Mouse (Mus musculus) mouse embryonic stem cell (cell line): ENCODE data around the gene Esyt1.
"Not testable (repeated sequence)": the region's sequence is repeated elsewhere in the genome, so short reads cannot be mapped to it uniquely, and the experiment has no call there.

Source experiments
- in situ Hi-C, 2 experiments: fragments of 300-500 bp; cut with MboI; formaldehyde crosslinking; loops; 1 replicate in 1 of 2; 3 replicates in 1 of 2; pipeline ENCODE4 v1.14.3; 2019 to 2020; ENCODE audit warnings: low sequenced_read_pairs in 2 of 2, low pct_unique_long_range_greater_than_20kb in 1 of 2, mixed read lengths in 1 of 2; ENCODE audit not compliant: unreplicated experiment in 1 of 2

Esyt1 gene

DNA sequence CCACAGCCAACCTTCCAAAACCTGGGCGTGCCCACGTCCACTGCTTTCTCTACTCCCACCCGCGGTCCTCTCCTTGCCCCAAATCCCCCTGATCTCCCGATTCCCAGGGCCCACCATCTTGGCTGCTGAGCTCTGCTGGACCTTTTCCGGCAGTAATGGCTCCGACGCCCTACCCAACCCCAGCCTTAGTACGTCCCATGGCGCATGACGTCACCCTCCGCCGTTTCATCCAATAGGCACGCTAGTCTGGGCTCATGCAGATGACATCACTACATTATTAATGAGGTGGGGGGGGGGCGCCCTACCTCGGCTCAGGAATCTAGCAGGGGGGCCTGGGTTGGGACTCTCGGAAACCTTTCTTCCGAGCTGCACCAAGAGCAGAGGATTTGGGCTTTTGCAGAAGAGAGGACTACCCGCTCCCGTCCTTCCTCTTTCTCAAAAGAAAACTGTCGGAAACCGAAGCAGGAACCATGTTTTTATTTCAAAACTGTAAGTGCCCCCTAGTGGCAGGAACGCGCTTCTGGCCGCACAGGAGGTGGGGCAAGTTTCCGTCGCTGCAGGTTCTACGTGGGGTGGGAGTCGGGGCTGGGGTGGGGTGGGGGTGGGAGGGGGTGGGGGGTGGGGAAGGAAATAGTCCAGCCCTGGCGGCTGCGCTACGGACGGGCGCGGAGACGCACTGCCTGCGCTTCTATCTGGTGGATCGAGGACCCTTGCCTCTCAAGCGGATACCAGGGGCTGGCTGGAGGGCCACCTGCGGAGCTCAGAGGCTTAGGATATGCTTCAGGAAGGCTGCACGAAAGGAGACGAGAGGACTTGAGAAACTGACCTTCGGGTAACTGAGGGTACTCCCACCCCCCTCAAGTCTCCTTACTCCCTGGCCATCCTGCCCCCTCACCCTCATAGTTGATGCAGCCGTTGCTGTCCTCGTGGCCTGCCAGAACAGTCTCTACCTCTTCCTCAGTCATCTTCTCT lies 31.7 kb downstream of the Esyt1 start, which contains the start of gene Myl6:
TSS of gene Myl6 (minus strand) at position 451 of the 972 bp plus-strand sequence.
- in situ Hi-C loops = no loop called here

GRCm38 (mm10) chr10:128493319-128493694 lies 32.4 kb downstream of the Esyt1 start:
- in situ Hi-C loops = no loop called here

DNA sequence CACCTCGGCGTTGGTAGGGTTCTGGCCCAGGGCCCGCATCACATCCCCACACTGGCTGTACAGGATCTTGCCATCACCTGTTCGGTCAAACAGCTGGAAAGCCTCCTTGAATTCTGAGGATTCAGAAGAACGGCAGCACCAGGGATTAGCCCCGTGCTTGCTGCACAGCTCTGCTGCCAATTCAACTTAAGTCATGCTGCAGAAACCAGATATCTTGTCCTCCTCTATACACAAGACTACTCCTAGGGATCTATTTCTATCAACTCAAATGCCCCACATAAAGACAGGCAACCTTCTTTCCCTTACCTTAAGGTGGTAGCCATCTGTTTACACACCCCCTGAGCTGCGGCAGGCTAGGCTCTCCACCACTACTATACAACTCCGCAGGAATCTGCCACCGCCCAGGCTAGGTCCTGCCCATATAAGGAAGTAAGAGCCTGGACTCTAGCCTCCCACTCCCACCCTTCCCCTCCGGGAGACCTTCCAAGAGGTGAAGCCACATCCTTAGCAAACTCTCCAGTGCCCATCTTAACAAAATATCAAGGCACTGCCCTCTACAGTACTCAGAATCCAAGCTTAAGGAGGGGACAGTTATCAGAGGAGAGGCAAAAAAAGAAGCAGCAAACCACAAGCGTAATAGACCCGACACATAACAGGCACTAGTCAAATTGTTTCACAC lies 32.9 kb downstream of the Esyt1 start:
- in situ Hi-C loops = no loop called here

DNA sequence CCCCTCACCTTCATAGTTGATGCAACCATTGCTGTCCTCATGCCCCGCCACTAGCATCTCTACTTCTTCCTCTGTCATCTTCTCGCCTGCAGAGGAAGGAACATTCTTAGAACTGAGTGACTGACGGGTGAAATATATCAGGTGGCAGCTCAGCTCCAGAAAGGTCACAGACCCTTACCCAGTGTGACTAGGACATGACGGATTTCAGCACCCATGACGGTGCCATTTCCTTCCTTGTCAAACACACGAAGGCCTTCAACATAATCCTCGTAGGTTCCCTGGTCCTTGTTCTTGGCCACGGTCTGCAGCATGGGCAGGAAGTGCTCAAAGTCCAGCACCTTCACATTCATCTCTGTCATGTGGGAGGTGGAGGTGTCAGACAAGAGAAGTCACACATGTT lies 33.6 kb downstream of the Esyt1 start:
- in situ Hi-C loops = not testable (repeated sequence)

DNA sequence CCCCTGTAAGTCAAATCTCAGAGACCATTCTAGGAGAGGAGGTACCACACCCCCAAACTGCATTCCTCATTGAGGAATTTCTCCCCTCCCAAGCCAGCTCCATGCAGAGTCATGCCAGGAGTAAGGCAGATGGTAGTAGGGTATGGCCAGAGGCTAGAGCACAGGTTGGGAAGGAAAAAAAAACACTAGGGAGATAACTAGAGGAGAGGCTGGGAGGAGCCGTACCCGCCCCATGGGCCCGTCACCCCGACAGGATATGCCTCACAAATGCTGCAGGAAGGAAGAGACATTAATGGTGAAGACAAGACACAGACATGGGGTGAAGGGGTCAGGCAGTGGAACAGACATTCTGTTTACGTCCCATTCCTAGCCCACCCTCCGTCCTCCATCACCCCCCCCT lies 34.2 kb downstream of the Esyt1 start:
- in situ Hi-C loops = no loop called here

GRCm38 (mm10) chr10:128490912-128491311 lies 34.8 kb downstream of the Esyt1 start:
- in situ Hi-C loops = no loop called here

DNA sequence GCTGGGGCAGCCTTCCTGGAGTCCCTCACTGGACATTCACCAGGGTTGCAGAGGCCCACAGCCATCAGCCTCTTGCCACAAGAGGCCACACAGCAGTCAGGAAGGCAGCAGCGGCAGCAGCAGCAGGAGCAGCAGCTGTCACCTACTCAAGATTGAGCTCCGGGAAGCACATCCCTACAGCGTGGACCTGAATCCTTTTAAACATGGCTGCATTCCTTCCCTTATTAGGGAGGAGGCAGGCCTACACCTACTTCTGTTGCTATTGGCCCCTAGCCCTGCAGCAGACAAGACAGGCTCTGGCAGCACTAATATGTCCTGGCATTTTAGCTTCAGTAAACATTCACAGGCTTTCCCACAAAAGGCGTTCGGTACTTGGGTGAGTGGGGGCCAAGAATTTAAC lies 35.4 kb downstream of the Esyt1 start:
- in situ Hi-C loops = no loop called here

GRCm38 (mm10) chr10:128489785-128490184 lies 35.9 kb downstream of the Esyt1 start:
- in situ Hi-C loops = no loop called here

GRCm38 (mm10) chr10:128489380-128489779 lies 36.3 kb downstream of the Esyt1 start:
- in situ Hi-C loops = no loop called here

- in situ Hi-C loops = no loop called here
Measured at GRCm38 (mm10) chr10:128488776-128489175, 36.9 kb downstream of the Esyt1 start.

GRCm38 (mm10) chr10:128487861-128488712 lies 37.6 kb downstream of the Esyt1 start:
- in situ Hi-C loops = no loop called here

GRCm38 (mm10) chr10:128486370-128486769 lies 39.3 kb downstream of the Esyt1 start:
- in situ Hi-C loops = no loop called here

DNA sequence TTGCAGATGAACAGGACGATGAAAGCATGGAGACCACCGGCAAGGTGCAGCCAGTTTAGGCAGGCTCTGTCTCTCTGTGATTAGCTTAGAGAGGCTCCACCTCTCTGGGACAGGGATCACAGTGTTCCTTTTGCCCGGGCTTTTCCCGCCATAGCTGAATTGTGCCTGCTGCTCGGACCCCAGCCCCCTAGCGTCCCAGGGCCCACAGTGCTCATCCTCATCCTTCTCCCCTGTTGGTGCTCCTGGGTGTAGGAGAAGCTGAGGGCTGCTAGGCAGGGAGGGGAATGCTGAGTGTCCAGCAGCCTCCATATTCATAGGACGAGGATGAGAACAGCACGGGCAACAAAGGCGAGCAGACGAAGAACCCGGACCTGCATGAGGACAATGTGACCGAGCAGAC lies 51.3 kb downstream of the Esyt1 start:
- in situ Hi-C loops = no loop called here

GRCm38 (mm10) chr10:128460270-128460630 lies 65.4 kb downstream of the Esyt1 start:
- in situ Hi-C loops = no loop called here
